Mouse (Mus musculus) urinary bladder, postnatal 4 days (tissue): Measurements from ENCODE around the gene Gm27027.

ENCODE experiments used
- DNase-seq, 2 experiments: peaks; one replicate each; pipeline ENCODE4 v3.0.0; 2021 to 2022; ENCODE audit warnings: low spot score in 2 of 2

Gene Gm27027

GRCm38 (mm10) chr2:93928866-93929265, 67.3 kb downstream of the Gm27027 start:
- no peak for DNase-seq

DNA sequence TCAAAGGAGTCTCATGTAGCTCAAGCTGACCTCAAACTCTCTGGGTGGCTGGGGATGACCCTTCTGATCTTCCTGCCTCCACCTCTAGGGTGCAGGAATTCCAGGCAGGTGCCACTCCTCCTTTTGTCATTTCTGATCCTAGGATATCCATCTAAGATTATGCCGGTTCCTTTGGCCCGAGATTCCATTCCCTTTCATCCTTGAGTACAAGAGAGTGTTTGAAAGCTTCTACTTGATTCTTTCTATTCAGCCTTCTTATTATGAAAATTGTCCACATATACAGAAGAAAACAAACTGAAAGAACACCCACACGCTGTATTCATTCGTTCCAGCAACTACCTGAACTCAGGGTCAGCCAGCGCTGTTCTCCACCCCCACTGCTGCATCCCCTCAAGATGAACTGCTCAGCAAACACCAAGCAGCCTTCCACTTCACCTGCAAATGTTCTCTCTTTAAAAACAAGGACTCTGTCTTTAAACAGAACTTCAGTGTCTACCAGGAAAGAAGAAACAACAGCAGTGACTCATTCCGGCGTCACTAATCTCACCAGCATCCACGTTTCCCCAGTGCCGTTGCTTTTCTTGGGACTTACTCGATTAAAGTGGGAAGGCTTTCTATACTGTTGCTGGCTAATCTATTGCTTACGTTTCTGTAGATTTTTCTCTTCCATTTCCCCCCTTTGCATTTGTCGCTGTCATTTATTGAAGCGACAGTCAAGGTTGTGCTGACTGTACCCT, 68.3 kb downstream of the Gm27027 start:
- no peak for DNase-seq

DNA sequence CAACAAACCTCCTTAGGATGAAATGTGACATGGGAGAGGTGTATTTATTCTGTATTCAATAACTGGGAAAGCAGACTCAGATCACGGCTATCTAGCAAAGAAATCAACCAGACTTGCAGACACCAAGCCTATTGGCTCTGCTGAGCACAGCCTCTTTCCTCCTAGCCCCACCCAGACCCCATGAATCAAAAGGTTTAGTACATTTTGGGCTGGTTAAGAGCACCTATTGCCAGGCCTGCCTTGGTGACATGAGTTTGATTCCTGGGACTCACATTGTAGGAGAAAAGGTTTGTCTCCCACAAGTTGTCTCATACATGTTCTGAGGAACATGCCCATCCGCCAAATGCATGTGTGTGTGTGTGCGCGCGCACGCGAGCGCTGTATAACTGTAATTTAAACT, 70.0 kb downstream of the Gm27027 start:
- no peak for DNase-seq

DNA sequence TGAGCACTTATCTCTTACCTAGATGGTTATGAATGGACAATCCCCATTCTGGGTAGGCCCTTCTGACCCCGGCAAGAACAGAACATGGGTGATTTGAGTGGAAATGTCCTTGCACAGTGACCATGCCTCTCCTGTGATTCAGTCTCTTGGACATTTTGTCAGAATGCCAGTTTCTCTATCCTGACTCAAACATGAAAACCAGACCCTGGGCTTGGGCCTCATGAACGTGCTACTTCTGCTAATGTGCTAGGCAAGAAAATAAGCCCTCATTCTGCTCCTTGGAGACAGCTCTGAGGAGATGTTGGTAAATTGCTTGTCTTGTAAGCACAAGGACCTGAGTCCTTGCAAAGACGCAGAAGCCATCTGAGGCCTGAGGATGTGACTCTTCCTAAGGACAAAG, 77.1 kb downstream of the Gm27027 start:
- DNase-seq: no peak

DNA sequence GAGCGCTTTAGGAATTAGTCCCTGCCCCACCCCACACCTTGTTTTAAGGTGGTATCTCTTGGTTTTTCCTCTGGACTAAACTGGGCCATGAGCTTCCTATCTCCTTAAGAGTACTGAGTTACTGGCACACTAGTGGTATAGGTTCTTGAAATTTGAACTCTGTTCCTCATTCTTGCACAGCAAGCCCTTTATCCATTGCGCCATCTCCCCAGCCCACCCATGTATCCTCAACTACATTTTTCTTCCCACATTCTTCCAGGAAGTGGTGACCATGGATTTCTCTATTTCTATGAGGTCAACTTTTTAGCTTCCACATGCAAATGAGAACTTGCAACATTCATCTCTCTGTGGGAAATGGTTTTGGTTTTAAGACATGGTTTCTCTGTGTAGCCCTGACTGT, 82.6 kb downstream of the Gm27027 start:
- no peak for DNase-seq

GRCm38 (mm10) chr2:93911942-93912341, 84.2 kb downstream of the Gm27027 start:
- no peak for DNase-seq

- no peak for DNase-seq
These were observed 86.4 kb downstream of the Gm27027 start for GRCm38 (mm10) chr2:93909716-93910115.

GRCm38 (mm10) chr2:93907519-93908294, 88.4 kb downstream of the Gm27027 start:
- DNase-seq: no peak
